Mouse (Mus musculus): ENCODE data around the gene Jmjd8. TPM values are rescaled to one million over a fixed set of nuclear protein-coding genes. Genes with fewer than 3 reads are reported as not detected.
"Not testable (repeated sequence)": the region's sequence is repeated elsewhere in the genome, so short reads cannot be mapped to it uniquely, and the experiment has no call there.

Gene Jmjd8
- polyA plus RNA-seq, 1 experiment from 2014 or later, result 61.9 TPM

- 14% methylated on average over 13 of the region's 13 CpGs for WGBS
- no peaks in the 10 kb centered on the region for H3K9me3 ChIP-seq
- no peaks in the 10 kb centered on the region; the same call in 1 of the 2 replicates for H3K27me3 ChIP-seq (replicated peaks)
- peak overlapping the region; percentile 2; the same call in 1 of the 2 replicates for H3K4me2 ChIP-seq
- H3K27ac ChIP-seq, result no peak overlapping the region
- 0 out of 2 replicates have a peak, but pooled peaks cover 3% of the 10 kb centered on the region for H3K36me3 ChIP-seq (replicated peaks)
- no peak overlapping the region for H3K9ac ChIP-seq
- H3K4me1 ChIP-seq, result peaks cover 55% of the 10 kb centered on the region
- H3K4me3 ChIP-seq, result no peak overlapping the region
- ATAC-seq (replicated peaks), result no peak
Observed at GRCm38 (mm10) chr17:25794197-25794596, 34.5 kb upstream of the Jmjd8 start.

GRCm38 (mm10) chr17:25794998-25795397, 33.7 kb upstream of the Jmjd8 start:
- no peak for ATAC-seq (replicated peaks)
- Histone ChIP-seq H3K27me3 (replicated peaks) (no peaks in the 10 kb centered on the region; the same call in 1 of the 2 replicates), H3K36me3 (replicated peaks) (no peaks in the 10 kb centered on the region), H3K4me2 (peak overlapping the region; percentile 92), H3K4me3 (0 out of 2 replicates have a peak overlapping the region, but pooled peaks have one; percentile 57), H3K4me1 (peaks cover 55% of the 10 kb centered on the region), H3K9me3 (no peaks in the 10 kb centered on the region), H3K27ac (peak overlapping the region; percentile 59; the same call in 1 of the 2 replicates), H3K9ac (no peak overlapping the region)
- WGBS, result 39% methylated on average over 17 of the region's 17 CpGs

- Histone ChIP-seq H3K27ac (peak within 1 kb of the TSS; percentile 59), H3K36me3 (replicated peaks) (no peaks in the 10 kb centered on the region), H3K9me3 (no peaks in the 10 kb centered on the region), H3K9ac (peak within 1 kb of the TSS; percentile 48), H3K4me3 (peak within 1 kb of the TSS; percentile 57), H3K27me3 (replicated peaks) (no peaks in the 10 kb centered on the region; the same call in 1 of the 2 replicates), H3K4me1 (peaks cover 52% of the 10 kb centered on the region), H3K4me2 (peak within 1 kb of the TSS; percentile 92)
- 7% methylated on average over 6 of the region's 6 CpGs for WGBS
- no peak for ATAC-seq (replicated peaks)
Observed at GRCm38 (mm10) chr17:25795609-25796092, 33.0 kb upstream of the Jmjd8 start, which contains the start of gene AC134908.4. Gene AC134908.4, minus strand, starts transcription at chr17:25795659.

GRCm38 (mm10) chr17:25796211-25796771, 32.4 kb upstream of the Jmjd8 start:
- peaks cover 47% of the 10 kb centered on the region for H3K4me1 ChIP-seq
- ATAC-seq (replicated peaks), result no peak
- H3K4me2 ChIP-seq, result peak overlapping the region; percentile 92
- H3K9ac ChIP-seq, result peak overlapping the region; percentile 48
- H3K9me3 ChIP-seq, result no peaks in the 10 kb centered on the region
- peak overlapping the region; percentile 57 for H3K4me3 ChIP-seq
- H3K27ac ChIP-seq, result peak overlapping the region; percentile 59
- no peaks in the 10 kb centered on the region; the same call in 1 of the 2 replicates for H3K27me3 ChIP-seq (replicated peaks)
- H3K36me3 ChIP-seq (replicated peaks), result no peaks in the 10 kb centered on the region
- WGBS, result under 1% methylated on average over 37 of the region's 37 CpGs

GRCm38 (mm10) chr17:25796951-25797369, 31.7 kb upstream of the Jmjd8 start, which contains the start of gene Metrn:
Gene Metrn, minus strand, starts transcription at chr17:25797136.
- H3K4me1 ChIP-seq, result peaks cover 48% of the 10 kb centered on the region
- 0% methylated on average over 35 of the region's 35 CpGs for WGBS
- peak within 1 kb of the TSS; percentile 59 for H3K27ac ChIP-seq
- peak within 1 kb of the TSS; percentile 48 for H3K9ac ChIP-seq
- no peaks in the 10 kb centered on the region; the same call in 1 of the 2 replicates for H3K27me3 ChIP-seq (replicated peaks)
- H3K4me3 ChIP-seq, result peak within 1 kb of the TSS; percentile 57
- H3K4me2 ChIP-seq, result peak within 1 kb of the TSS; percentile 92
- H3K36me3 ChIP-seq (replicated peaks), result no peaks in the 10 kb centered on the region
- ATAC-seq (replicated peaks), result peak; percentile 44; the same call in 1 of the 2 replicates
- no peaks in the 10 kb centered on the region for H3K9me3 ChIP-seq

- no peak for ATAC-seq (replicated peaks)
- Histone ChIP-seq H3K9me3 (no peaks in the 10 kb centered on the region), H3K27me3 (replicated peaks) (no peaks in the 10 kb centered on the region; the same call in 1 of the 2 replicates), H3K36me3 (replicated peaks) (no peaks in the 10 kb centered on the region), H3K27ac (no peak overlapping the region), H3K4me3 (no peak overlapping the region), H3K4me2 (no peak overlapping the region), H3K9ac (no peak overlapping the region), H3K4me1 (peaks cover 44% of the 10 kb centered on the region)
- 11% methylated on average over 6 of the region's 6 CpGs for WGBS
Observed at GRCm38 (mm10) chr17:25801029-25801428, 27.6 kb upstream of the Jmjd8 start.

- no peaks in the 10 kb centered on the region for H3K9me3 ChIP-seq
- peak overlapping the region; percentile 43 for H3K4me2 ChIP-seq
- WGBS, result 9% methylated on average over 10 of the region's 10 CpGs
- H3K27ac ChIP-seq, result peak overlapping the region; percentile 93
- H3K9ac ChIP-seq, result peak overlapping the region; percentile 31
- H3K27me3 ChIP-seq (replicated peaks), result no peaks in the 10 kb centered on the region
- H3K4me3 ChIP-seq, result peak overlapping the region; percentile 18
- H3K36me3 ChIP-seq (replicated peaks), result no peaks in the 10 kb centered on the region
- H3K4me1 ChIP-seq, result peaks cover 31% of the 10 kb centered on the region
- ATAC-seq (replicated peaks), result peak; percentile 94
Observed at GRCm38 (mm10) chr17:25802825-25803517, 25.7 kb upstream of the Jmjd8 start.

- ATAC-seq (replicated peaks), result no peak
- no peaks in the 10 kb centered on the region for H3K36me3 ChIP-seq (replicated peaks)
- H3K4me3 ChIP-seq, result no peak overlapping the region
Observed at GRCm38 (mm10) chr17:25806507-25806906, 22.2 kb upstream of the Jmjd8 start.

GRCm38 (mm10) chr17:25807452-25807851, 21.2 kb upstream of the Jmjd8 start:
- not testable (repeated sequence) for ATAC-seq (replicated peaks)
- H3K4me1 ChIP-seq, result peaks cover 52% of the 10 kb centered on the region
- 43% methylated on average over 2 of the region's 2 CpGs for WGBS

More at GRCm38 (mm10) chr17:25806507-25806906, 22.2 kb upstream of the Jmjd8 start:
- peaks cover 51% of the 10 kb centered on the region for H3K4me1 ChIP-seq
- H3K4me2 ChIP-seq, result no peak overlapping the region
- H3K9ac ChIP-seq, result no peak overlapping the region
- WGBS, result 87% methylated on average over 4 of the region's 4 CpGs
- H3K27ac ChIP-seq, result no peak overlapping the region
- H3K27me3 ChIP-seq (replicated peaks), result no peaks in the 10 kb centered on the region
- H3K9me3 ChIP-seq, result no peaks in the 10 kb centered on the region

GRCm38 (mm10) chr17:25808028-25808427, 20.6 kb upstream of the Jmjd8 start:
- Histone ChIP-seq H3K27ac (peak overlapping the region; percentile 99), H3K27me3 (replicated peaks) (no peaks in the 10 kb centered on the region), H3K36me3 (replicated peaks) (no peaks in the 10 kb centered on the region), H3K9me3 (no peaks in the 10 kb centered on the region), H3K9ac (peak overlapping the region; percentile 98), H3K4me1 (peaks cover 52% of the 10 kb centered on the region), H3K4me3 (peak overlapping the region; percentile 79), H3K4me2 (peak overlapping the region; percentile 97)
- 30% methylated on average over 5 of the region's 5 CpGs for WGBS
- ATAC-seq (replicated peaks), result no peak

More at GRCm38 (mm10) chr17:25807452-25807851, 21.2 kb upstream of the Jmjd8 start:
- H3K9ac ChIP-seq; H3K4me3 ChIP-seq; H3K27me3 ChIP-seq (replicated peaks); H3K9me3 ChIP-seq; H3K36me3 ChIP-seq (replicated peaks); H3K27ac ChIP-seq; H3K4me2 ChIP-seq: not testable (repeated sequence)

- H3K4me3 ChIP-seq, result peak within 1 kb of the TSS; percentile 79
- under 1% methylated on average over 86 of the region's 100 CpGs for WGBS
- H3K27ac ChIP-seq, result peak within 1 kb of the TSS; percentile 99
- ATAC-seq (replicated peaks), result peak; percentile 86
- H3K9ac ChIP-seq, result peak within 1 kb of the TSS; percentile 98
- H3K4me2 ChIP-seq, result peak within 1 kb of the TSS; percentile 97
- no peaks in the 10 kb centered on the region for H3K27me3 ChIP-seq (replicated peaks)
- no peaks in the 10 kb centered on the region for H3K36me3 ChIP-seq (replicated peaks)
- H3K9me3 ChIP-seq, result no peaks in the 10 kb centered on the region
- peaks cover 48% of the 10 kb centered on the region for H3K4me1 ChIP-seq
Observed at GRCm38 (mm10) chr17:25808789-25809605, 19.7 kb upstream of the Jmjd8 start, which contains the start of gene Fbxl16. Gene Fbxl16, plus strand, starts transcription at chr17:25809085.
